Mouse (Mus musculus): ENCODE measurements around the gene Dnmt3a. TPM values are rescaled to one million over a fixed set of nuclear protein-coding genes. Genes with fewer than 3 reads are reported as not detected.

The Dnmt3a gene
- polyA plus RNA-seq, 1 experiment, result 41.5 TPM

DNA sequence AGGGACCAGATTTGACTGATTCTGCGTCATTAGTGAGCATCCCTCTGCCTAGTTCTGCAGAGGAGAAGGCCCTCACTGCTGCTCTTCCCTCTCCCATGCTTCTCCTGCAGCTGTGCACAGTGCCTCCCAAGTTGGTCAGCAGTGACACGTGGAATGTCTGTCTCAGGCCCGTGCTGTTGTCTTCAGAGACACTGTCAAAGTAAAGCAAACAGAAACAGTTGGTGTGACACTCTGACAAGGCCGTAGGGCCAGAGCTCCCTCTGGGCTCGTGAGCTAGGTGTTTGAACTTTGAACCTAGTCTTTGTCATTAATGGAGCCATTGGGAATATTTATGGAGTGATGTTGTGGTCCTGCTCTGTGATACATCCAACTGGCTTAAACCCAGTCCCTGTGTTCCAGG is 54.2 kb downstream of the Dnmt3a start:
- Histone ChIP-seq H3K4me1 (ENCODE audit: control insufficient read depth, insufficient read depth, low read length) (peaks cover 9% of the 10 kb centered on the region), H3K27ac (ENCODE audit: control insufficient read depth, insufficient read depth, low read depth, low read length, poor library complexity) (no peak overlapping the region), H3K4me3 (replicated peaks; ENCODE audit: control insufficient read depth, low read depth, low read length) (no peak overlapping the region)
- WGBS, result 80% methylated on average over 5 of the region's 5 CpGs
- TF ChIP-seq CTCF (IDR thresholded peaks at IDR 0.05; ENCODE audit: control insufficient read depth, insufficient read depth, low read length) (no peak), POLR2A (IDR thresholded peaks at IDR 0.05; ENCODE audit: borderline replicate concordance, control insufficient read depth, low read depth, low read length) (no peak)

DNA sequence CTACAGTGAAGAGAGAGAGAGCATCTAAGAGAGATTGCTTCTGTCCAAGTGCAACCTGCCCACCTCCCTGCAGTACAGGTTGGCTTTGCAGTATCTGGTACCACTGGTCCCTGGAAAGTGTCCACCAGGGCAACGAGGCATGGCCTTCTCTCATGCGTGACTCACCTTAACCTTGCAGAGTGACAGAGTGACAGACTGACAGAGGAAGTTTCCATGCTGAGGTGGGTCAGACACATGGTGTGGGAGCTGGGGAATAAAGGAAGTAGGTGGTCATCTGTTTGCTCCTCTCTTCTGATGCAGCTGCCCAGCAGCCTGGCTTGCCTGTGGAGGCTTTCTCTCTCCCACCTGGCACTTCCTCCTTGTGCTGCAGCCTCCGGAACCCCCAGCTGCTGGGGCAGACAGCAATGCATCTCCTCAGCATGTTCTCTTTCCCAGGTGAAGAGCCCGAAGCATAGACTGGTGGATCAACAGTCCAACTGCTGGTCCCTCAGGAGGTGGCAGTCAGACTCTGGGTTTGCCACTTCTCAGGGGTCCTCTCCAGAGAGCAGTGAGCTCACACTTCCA is 55.9 kb downstream of the Dnmt3a start:
- Histone ChIP-seq H3K4me1 (ENCODE audit: control insufficient read depth, insufficient read depth, low read length) (peaks cover 6% of the 10 kb centered on the region), H3K27ac (ENCODE audit: control insufficient read depth, insufficient read depth, low read depth, low read length, poor library complexity) (no peak overlapping the region), H3K4me3 (replicated peaks; ENCODE audit: control insufficient read depth, low read depth, low read length) (no peak overlapping the region)
- WGBS, result 26% methylated on average over 4 of the region's 4 CpGs
- TF ChIP-seq CTCF (IDR thresholded peaks at IDR 0.05; ENCODE audit: control insufficient read depth, insufficient read depth, low read length) (no peak), POLR2A (IDR thresholded peaks at IDR 0.05; ENCODE audit: borderline replicate concordance, control insufficient read depth, low read depth, low read length) (no peak)

DNA sequence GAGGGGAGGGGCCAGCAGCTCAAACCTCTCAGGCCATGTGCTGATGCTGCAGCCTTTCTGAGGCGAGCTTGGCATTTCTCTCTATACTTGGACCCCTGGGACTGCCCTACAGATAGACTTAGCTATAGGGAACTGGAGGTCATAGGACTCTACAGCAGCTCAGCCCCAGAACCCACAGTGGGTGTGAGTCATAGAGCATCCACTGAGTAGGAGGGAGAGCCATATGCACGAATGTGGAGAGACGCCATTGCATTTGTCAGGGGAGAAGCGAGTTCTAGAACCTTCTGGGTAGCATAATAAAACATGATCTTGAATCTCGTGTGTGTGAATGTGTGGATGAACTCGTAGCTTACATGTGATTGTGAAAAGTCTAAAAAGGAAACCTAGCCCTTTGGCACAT is 56.4 kb downstream of the Dnmt3a start:
- Histone ChIP-seq H3K4me1 (ENCODE audit: control insufficient read depth, insufficient read depth, low read length) (peaks cover 5% of the 10 kb centered on the region), H3K4me3 (replicated peaks; ENCODE audit: control insufficient read depth, low read depth, low read length) (no peak overlapping the region)
- WGBS, result 73% methylated on average over 6 of the region's 6 CpGs

DNA sequence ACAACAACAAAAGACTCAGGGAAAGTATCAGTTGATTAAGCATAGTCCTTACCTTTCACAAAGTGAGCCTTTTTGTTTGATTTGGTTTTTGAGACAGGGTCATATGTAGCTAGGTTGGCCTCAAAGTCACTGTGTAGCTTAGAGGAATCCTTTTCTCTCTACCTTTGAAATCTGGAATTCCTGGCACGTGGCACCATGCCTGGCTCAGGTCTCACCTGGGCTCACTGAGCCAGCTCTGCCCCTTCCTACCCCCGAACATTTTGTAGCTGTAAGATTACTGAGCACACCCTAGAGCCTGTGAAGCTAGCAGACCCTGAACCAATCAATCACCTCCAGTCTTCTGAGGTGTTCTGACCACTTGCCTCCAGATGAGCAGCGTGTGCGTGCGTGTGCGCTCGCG is 58.4 kb downstream of the Dnmt3a start:
- WGBS, result 94% methylated on average over 8 of the region's 8 CpGs
- H3K27ac ChIP-seq (ENCODE audit: control insufficient read depth, insufficient read depth, low read depth, low read length, poor library complexity), result no peak overlapping the region

More for the DNA sequence above, 56.4 kb downstream of the Dnmt3a start:
- TF ChIP-seq CTCF (IDR thresholded peaks at IDR 0.05; ENCODE audit: control insufficient read depth, insufficient read depth, low read length) (no peak), POLR2A (IDR thresholded peaks at IDR 0.05; ENCODE audit: borderline replicate concordance, control insufficient read depth, low read depth, low read length) (no peak)
- no peak overlapping the region for H3K27ac ChIP-seq (ENCODE audit: control insufficient read depth, insufficient read depth, low read depth, low read length, poor library complexity)

DNA sequence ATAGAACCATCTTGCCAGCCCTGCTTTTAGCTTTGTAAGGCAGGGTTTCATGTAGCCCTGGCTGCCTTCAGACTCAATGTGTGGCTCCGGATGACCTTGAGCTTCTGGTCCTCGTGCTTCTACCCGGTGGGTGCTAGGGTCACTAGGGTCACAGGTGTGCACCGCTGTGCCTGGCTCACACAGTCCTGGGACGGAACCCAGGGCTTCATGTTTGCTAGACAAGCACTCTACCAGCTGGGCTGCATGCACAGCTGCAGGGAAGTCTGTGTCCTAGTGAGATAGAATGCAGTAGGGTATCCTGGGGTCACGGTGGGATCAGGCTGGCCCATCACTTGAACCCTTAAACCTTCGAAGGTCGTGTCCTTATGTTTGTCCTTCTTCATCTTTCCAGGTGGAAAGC is 59.8 kb downstream of the Dnmt3a start:
- Histone ChIP-seq H3K4me1 (ENCODE audit: control insufficient read depth, insufficient read depth, low read length) (peaks cover 2% of the 10 kb centered on the region; the same call in 1 of the 2 replicates), H3K27ac (ENCODE audit: control insufficient read depth, insufficient read depth, low read depth, low read length, poor library complexity) (no peak overlapping the region), H3K4me3 (replicated peaks; ENCODE audit: control insufficient read depth, low read depth, low read length) (no peak overlapping the region)
- TF ChIP-seq CTCF (IDR thresholded peaks at IDR 0.05; ENCODE audit: control insufficient read depth, insufficient read depth, low read length), result no peak
- no peak for TF ChIP-seq POLR2A (IDR thresholded peaks at IDR 0.05; ENCODE audit: borderline replicate concordance, control insufficient read depth, low read depth, low read length)
- WGBS, result 88% methylated on average over 8 of the region's 8 CpGs

More for the DNA sequence above, 58.4 kb downstream of the Dnmt3a start:
- peaks cover 2% of the 10 kb centered on the region; the same call in 1 of the 2 replicates for H3K4me1 ChIP-seq (ENCODE audit: control insufficient read depth, insufficient read depth, low read length)
- no peak overlapping the region for H3K4me3 ChIP-seq (replicated peaks; ENCODE audit: control insufficient read depth, low read depth, low read length)
- no peak for TF ChIP-seq CTCF (IDR thresholded peaks at IDR 0.05; ENCODE audit: control insufficient read depth, insufficient read depth, low read length)
- TF ChIP-seq POLR2A (IDR thresholded peaks at IDR 0.05; ENCODE audit: borderline replicate concordance, control insufficient read depth, low read depth, low read length), result no peak

DNA sequence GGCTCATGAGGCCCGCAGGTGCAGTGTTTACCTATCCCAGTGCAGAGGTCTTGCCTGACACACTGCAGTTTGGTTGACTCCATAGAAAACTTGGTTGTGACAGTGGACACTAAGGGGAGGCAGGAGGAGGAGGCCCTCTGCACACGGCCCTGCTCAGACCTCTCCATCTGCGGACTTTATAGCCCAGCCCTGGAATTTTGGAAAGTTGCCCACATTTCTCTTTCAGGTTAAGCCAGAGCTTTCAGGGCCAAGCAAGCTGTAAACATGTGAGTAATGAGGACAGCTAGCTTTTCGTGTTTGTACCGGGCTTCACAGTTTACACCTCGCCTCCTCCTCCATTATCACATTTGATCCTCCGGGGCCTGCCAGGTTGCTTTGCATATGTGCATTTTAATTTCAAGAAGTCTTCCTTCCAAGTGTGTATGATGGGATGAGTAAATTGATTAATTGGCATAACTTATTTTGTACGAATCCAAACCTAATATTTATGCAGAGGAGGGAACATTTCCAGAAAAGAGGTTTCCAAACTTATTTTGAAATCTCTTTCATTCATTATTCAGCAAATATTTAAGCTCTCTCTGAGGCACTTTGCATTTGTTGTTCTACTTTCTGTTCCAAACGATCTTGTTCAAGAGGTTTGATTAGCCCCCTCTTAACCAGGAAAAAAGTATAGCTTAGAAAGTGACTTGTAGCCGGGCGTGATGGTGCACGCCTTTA is 61.0 kb downstream of the Dnmt3a start:
- no peak for TF ChIP-seq CTCF (IDR thresholded peaks at IDR 0.05; ENCODE audit: control insufficient read depth, insufficient read depth, low read length)
- TF ChIP-seq POLR2A (IDR thresholded peaks at IDR 0.05; ENCODE audit: borderline replicate concordance, control insufficient read depth, low read depth, low read length), result no peak
- Histone ChIP-seq H3K27ac (ENCODE audit: control insufficient read depth, insufficient read depth, low read depth, low read length, poor library complexity) (no peak overlapping the region), H3K4me1 (ENCODE audit: control insufficient read depth, insufficient read depth, low read length) (no peaks in the 10 kb centered on the region; the same call in 1 of the 2 replicates), H3K4me3 (replicated peaks; ENCODE audit: control insufficient read depth, low read depth, low read length) (no peak overlapping the region)
- WGBS, result 83% methylated on average over 12 of the region's 12 CpGs

DNA sequence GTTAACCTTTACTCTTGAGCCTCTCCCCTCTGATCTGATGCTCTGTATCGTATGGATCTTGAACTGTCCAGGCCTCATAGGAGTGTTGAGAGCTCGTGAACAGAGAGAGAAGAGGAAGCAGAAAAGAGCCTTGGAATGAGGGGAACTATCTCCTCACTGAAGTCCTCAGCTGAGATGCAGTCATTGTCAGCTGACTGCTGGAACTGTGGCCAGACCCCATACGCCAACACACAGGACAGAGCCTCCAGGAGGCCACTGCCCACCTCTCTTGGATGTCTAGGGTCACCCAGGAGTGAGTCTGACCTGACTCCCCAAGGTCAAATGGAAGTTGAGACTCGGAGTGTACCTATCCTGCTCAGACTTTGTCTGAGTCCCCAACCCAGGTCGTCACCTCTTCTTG is 62.3 kb downstream of the Dnmt3a start:
- TF ChIP-seq CTCF (IDR thresholded peaks at IDR 0.05; ENCODE audit: control insufficient read depth, insufficient read depth, low read length), result no peak
- no peak for TF ChIP-seq POLR2A (IDR thresholded peaks at IDR 0.05; ENCODE audit: borderline replicate concordance, control insufficient read depth, low read depth, low read length)
- no peak overlapping the region for H3K4me3 ChIP-seq (replicated peaks; ENCODE audit: control insufficient read depth, low read depth, low read length)
- H3K27ac ChIP-seq (ENCODE audit: control insufficient read depth, insufficient read depth, low read depth, low read length, poor library complexity), result no peak overlapping the region
- 36% methylated on average over 5 of the region's 5 CpGs for WGBS
- H3K4me1 ChIP-seq (ENCODE audit: control insufficient read depth, insufficient read depth, low read length), result no peaks in the 10 kb centered on the region; the same call in 1 of the 2 replicates

DNA sequence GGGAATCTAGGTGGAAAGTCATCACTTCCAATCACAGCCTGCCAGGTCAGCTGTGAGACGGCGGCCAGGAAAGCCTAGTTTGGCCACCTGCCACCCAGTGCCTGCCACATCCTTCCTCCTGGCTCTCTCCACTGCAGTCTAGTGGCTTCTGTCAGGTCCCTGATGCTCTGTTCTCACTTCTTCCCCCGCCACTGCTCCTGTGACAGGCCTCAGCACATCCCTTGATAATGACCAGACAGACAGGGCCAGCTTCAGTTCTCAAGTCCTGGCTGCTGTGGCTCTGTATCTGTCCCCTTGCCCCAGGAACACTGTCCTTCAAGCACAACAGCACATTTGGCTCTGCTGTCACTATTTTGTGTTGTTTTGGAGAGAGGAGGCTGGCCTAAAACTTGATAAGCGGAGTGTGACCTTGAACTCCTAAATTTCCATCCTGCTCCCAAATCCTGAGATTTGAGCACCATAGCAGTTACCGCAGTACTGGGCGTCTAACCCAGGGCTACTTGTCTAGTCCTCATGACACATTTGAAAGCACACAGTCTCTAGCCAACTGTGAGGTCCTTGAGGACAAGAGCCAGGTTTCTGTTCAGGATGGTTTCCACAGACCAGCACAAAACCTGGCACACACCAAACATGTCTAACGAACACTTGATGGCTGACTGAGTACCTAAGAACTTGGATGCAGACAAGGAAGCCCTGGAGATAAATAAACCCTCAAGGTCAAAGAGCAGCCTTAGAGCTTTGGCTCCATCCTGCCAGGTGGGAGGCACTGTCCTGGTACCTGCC is 63.1 kb downstream of the Dnmt3a start:
- WGBS, result 54% methylated on average over 7 of the region's 7 CpGs
- TF ChIP-seq CTCF (IDR thresholded peaks at IDR 0.05; ENCODE audit: control insufficient read depth, insufficient read depth, low read length) (no peak), POLR2A (IDR thresholded peaks at IDR 0.05; ENCODE audit: borderline replicate concordance, control insufficient read depth, low read depth, low read length) (no peak)
- H3K4me1 ChIP-seq (ENCODE audit: control insufficient read depth, insufficient read depth, low read length), result no peaks in the 10 kb centered on the region; the same call in 1 of the 2 replicates

More for the DNA sequence above, 63.1 kb downstream of the Dnmt3a start:
- Histone ChIP-seq H3K27ac (ENCODE audit: control insufficient read depth, insufficient read depth, low read depth, low read length, poor library complexity) (no peak overlapping the region), H3K4me3 (replicated peaks; ENCODE audit: control insufficient read depth, low read depth, low read length) (no peak overlapping the region)
